Mouse (Mus musculus): ENCODE results near the gene Pitpnc1.
"Not testable (repeated sequence)": the region's sequence is repeated elsewhere in the genome, so short reads cannot be mapped to it uniquely, and the experiment has no call there.

Gene Pitpnc1

DNA sequence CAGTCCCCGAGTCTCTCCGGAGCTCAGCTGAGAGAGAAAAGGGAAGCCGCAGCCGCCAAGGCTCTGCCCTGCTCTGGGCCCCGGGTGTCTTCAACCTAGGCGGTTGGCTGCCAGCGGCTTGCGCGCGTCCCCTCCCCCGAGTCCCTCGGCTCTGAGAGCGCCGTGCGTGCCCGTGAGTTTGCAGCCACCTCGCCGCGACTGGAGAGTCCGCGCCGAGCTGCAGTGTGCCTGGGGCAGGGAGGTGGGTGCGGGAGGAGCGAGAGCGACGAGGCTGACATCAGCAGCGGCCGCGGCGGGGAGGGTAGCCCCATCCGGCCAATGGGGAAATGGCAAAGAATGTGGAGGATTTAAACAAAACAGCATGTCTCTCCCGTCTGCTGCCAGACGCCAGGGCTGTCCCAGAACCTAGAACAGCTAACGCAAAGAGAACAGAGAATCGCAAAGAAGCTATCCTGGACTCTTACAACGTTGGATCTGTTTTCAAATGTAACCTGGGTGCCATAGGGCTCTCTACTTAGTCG lies at the start of gene Pitpnc1:
Pitpnc1 (minus strand) TSS at position 179 of the 521 bp plus-strand sequence.
- peak; percentile 92 for DNase-seq (ENCODE audit: low read depth, low spot score)

DNA sequence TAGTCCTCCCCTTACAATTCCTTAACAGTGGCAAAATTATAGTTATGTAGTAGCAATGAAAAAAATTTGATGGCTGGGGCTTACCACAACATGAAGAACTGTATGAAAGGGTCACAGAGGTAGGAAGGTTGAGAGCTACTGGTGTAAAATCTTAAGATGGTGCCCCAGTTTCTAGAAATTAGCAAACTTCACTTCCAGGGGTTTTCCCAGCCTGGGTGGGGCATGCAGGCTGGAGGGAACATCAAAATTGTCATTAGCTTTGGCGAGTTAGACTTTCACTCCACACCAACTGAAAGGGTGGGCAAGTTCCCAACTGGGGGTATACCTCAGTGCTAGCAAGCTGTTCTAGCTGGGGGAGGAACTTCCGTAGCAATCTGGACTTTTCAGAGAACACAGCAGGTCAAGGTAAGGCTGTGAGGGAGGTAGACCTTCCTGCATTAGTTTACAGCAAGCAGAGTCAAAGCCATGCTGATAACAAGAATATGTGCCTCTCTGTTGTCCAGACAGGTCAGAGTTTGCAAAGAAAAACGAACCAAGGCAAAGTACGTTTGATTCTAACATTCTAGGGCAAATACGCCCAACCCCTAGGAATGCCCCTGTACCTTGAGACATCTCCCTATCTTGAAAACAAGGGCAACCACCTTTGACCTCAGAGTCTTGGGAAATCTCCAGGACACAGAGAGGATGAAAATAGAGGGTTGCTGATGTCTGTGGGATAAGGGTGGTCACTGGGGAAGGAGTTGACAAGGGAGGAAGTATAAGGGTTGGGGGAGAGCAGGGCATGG lies 48.3 kb upstream of the Pitpnc1 start:
- no peak for DNase-seq (ENCODE audit: low read depth, low spot score)

DNA sequence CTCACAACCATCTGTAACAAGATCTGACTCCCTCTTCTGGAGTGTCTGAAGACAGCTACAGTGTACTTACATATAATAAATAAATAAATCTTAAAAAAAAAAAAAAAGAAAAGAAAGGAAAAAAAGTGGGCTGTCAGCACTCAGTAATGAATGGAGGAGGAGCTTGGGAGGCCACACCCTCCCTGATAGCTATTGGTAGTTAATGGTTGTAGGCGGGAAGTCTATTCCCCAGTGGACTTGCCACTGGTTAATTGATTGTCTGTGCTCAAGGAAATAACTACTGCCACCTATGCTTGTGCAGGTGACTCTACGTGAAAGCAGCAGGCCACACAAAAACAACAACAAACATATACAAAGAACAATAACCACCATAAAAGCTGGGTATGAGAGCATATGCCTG lies 45.9 kb upstream of the Pitpnc1 start:
- DNase-seq (ENCODE audit: low read depth, low spot score), result no peak

DNA sequence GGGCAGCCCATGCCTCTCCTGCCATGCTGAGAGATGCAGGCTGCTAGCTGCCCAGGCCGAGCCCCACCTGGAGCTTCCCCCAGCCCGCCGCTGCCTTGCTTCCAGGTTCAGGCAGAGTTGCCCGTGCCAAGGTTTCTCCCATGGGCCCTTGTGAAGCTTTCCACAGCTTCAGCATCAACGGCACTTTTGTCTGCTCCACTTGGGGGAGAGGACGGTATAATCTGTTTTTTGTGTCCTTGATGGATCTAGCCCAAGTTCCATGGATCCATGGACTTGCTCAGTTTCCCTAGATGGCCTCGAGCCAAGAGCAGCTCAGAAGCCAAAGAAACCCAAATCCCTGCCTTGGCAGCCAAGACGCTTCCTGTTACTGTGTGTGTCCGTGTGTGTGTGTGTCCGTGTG lies 42.5 kb upstream of the Pitpnc1 start:
- DNase-seq (ENCODE audit: low read depth, low spot score), result no peak

- peak; percentile 80 for DNase-seq (ENCODE audit: low read depth, low spot score)
These were observed 41.5 kb upstream of the Pitpnc1 start for GRCm38 (mm10) chr11:107511954-107512353.

DNA sequence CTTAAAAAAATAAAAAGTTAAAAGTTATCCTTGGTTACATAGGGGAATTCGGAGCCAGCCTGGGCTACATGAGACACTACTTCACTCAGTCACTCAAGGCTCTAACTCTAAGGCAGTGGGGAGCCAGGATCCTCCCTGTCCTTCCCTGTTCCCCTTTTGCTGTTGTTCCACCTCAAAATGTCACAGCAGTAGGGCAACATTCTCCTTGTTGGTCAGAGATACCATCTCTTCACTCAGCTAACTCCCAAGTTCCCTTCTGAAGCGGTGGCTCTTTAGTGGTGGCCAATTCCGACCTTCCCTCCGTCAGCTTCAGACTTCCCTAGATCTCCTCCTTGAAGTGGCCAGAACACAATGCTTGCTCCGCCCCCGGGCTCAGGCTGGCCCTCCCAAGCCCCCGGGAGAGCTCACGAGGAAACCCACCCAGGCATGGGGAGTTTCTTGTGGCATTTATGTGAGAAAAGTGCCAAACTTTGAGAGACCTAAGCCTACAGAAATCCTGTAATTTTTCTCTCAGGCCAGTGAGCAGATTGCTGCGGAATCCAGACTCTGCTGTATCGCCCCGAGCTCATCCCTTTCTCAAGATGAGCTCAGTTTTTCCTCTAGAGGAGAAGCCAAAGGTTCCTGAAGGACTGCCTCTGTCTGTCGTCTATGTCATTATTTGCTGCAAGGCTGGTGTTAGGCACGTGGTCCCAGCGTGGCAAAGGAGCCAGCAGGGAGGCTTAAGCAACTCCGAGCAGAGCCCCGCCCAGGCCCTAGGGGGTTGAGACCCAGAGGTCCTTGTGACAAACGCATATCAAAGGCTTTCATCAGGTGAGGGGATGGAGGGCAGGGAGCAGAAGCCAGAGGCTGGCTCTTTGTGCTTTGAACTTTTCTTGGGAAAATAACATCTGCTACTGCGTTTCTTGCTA lies 40.1 kb upstream of the Pitpnc1 start:
- DNase-seq (ENCODE audit: low read depth, low spot score), result no peak

GRCm38 (mm10) chr11:107509631-107510338 lies 39.3 kb upstream of the Pitpnc1 start:
- DNase-seq (ENCODE audit: low read depth, low spot score), result no peak

- peak; percentile 43 for DNase-seq (ENCODE audit: low read depth, low spot score)
These were observed 35.8 kb upstream of the Pitpnc1 start for GRCm38 (mm10) chr11:107506260-107506659.

DNA sequence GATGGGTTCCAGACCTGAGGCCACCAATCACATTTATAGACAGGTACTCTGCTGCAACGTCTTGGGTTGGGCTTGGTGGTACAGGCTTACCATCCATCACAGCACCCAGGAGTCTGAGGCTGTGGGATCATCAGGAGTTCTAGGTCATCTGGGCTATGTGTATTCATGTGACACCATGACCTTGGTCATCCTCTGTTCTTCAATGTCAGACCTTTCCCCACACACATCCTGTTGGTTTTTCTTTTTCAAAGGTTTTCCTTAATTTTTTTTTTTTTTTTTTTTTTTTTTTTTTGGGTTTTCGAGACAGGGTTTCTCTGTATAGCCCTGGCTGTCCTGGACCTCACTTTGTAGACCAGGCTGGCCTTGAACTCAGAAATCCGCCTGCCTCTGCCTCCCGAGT lies 33.9 kb upstream of the Pitpnc1 start:
- not testable (repeated sequence) for DNase-seq (ENCODE audit: low read depth, low spot score)

DNA sequence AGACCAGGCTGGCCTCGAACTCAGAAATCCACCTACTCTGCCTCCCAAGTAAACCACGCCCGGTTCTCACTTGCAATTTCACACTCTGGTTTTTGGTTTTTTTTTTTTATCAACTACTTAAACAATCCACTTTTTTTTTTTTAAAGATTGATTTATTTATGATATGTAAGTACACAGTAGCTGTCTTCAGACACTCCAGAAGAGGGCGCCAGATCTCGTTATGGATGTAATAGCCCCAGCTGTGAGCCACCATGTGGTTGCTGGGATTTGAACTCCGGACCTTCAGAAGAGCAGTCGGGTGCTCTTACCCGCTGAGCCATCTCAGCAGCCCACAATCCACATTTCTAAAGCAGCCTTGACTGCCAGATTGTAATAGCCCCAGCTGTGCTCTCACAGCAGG lies 32.3 kb upstream of the Pitpnc1 start:
- no peak for DNase-seq (ENCODE audit: low read depth, low spot score)

DNA sequence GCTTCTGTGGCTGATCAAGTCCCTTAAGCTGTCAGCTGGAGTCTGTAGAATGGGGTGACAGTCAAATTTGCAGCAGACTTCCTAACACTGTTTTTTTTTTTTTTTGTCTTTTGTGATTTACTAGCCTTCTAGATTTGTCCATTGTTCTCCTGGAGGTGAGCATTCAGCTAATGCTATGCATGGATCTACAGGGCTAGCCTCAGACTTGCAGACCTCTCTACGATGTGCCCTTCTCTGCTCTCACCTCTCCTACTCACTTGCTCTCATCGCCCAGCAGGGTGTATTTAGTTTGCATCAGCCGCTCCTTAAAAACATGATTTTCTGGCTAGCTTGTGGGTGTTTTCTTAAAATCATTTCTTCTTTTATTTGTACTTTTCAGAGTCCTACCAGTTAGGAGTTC lies 13.8 kb upstream of the Pitpnc1 start:
- DNase-seq (ENCODE audit: low read depth, low spot score), result no peak

DNA sequence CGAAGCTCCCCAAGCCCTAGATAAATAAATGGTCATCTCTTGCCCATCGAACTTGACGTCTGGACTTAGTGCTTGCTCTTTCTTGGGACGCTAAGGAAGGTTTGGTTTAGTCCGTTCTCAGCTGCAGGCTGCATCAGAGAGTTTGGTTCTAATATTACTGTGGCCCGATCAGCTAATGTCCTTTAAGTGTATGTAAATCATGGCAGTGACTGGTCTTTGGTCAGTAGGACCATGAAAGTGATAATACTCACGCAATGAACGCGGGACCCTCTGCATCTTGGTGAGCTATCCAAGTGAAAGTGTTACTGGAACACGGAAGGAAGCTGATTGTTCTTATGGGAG lies 9.3 kb upstream of the Pitpnc1 start:
- no peak for DNase-seq (ENCODE audit: low read depth, low spot score)

GRCm38 (mm10) chr11:107479053-107479861 lies 8.8 kb upstream of the Pitpnc1 start, which contains the start of gene Psmd12:
Gene Psmd12 (plus strand): TSS chr11:107479484.
- DNase-seq (ENCODE audit: low read depth, low spot score), result peak; percentile 95

DNA sequence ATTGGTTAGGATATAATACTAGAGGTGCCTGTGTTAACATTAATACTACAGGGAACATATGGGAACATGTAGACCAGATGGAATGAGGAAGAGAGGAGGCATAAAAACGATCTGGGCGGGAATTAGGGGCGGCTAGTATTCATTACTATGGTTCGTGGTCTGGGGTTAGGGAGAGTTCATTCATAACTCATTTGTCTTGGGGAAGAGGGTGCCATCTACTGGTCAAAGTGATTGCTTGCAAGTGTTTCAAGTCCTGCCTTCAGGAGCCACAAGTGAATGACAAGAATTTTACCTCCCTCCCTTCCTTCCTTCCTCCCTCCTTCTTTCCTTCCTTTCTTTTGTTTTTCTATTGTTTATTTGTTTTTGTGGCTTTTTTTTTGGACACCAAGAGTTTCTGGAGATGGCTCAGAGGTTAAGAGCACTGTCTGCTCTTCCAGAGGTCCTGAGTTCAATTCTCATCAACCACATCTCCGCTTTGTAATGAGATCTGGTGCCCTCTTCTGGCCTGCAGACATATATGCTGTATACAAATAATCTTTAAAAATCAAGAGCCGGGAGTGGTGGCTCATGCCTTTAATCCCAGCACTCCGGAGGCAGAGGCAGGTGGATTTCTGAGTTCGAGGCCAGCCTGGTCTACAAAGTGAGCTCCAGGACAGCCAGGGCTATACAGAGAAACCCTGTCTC lies 2.8 kb upstream of the Pitpnc1 start:
- DNase-seq (ENCODE audit: low read depth, low spot score), result peak; percentile 89

- DNase-seq (ENCODE audit: low read depth, low spot score), result no peak
These were observed 1.8 kb upstream of the Pitpnc1 start for GRCm38 (mm10) chr11:107472304-107472703.

DNA sequence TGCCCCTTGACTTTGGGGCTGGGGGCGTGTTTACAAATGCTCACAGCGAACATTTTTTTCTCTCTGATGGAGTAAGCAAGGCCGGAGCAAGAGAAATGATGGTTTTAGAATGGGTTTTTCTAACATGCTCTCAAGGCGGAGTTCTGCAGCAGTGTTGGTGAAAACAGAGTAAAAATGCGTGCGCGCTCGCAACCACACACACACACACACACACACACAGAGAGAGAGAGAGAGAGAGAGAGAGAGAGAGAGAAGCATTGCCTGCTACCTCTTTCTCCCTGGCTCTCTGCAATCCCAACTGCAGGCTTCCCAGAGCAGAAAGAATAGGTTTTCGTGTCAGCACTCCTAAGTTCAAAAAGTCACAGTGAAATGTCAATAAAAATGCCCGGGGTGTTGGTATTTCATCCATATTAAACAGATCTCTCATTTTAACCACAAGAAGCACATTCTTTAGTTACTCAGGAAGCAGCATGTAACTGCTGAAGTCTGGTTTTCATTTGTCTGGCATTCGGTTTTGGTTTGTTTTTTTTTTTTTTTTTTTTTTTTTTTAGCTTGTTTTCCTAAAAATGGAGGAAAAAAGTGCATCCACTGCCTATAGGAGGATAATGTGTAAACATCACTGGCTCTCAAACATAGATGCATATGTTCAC lies 697 bp upstream of the Pitpnc1 start:
- peak; percentile 70 for DNase-seq (ENCODE audit: low read depth, low spot score)

DNA sequence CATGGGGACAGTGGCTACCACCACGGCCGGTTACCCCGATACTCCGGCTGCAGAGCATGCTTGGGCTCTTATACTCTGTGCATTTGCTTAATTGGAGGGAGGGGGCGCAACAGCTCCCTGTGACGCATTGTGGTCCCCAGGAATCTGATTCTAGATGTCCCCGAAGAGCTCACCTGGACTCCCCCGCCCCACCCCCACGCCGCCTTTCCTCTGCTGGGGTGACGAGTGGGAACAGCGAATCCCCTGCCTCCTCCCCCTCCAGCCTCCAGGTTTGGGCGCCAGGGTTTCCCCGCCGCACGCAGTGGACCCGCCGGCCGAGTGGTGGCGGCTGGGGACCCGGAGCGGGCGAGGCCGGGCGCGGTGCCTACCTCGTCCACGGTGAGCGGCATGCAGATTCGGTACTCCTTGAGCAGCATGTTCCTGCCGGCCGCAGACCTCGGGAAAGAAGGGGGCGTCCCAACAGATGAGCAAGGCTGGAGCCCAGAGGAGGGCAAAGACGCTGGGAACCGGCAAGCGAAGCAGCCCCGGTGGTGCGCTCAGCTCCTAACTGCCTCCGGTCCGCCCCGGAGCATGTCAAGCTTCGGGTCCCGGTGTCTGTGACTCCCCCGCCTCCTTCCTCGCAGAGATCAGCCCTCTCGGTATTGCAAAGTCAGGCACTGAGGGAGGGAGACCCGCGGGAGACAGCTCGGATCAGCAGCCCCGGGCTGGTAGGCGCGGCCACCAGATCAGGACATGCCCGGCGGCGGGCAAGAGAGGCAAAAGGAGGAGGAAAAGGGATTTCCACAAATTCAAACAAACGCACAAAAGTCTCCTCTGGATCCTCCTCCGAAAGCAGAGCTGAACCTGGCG lies 752 bp downstream of the Pitpnc1 start:
- peak; percentile 78 for DNase-seq (ENCODE audit: low read depth, low spot score)

- peak; percentile 81 for DNase-seq (ENCODE audit: low read depth, low spot score)
These were observed 1.4 kb downstream of the Pitpnc1 start for GRCm38 (mm10) chr11:107469031-107469522.

Measured in CD4-positive helper T cell, adult 2 months (primary cell).